In genomic region chr4:149774094-149774470, GRCm38 (mm10) we compare ENCODE assay signal across 8 mouse cellular contexts. TPM values are rescaled to one million over a fixed set of nuclear protein-coding genes. Genes with fewer than 3 reads are reported as not detected.
A peak's percentile ranks its signal among the peaks of the same experiment; 100 is the strongest.
DNase-seq lines count a peak whose midpoint lies in the region; ATAC-seq and TF ChIP-seq lines count a peak whose summit lies in the region.

Gene Slc25a33 (minus strand): TSS chr4:149774277.

- H3K27me3 ChIP-seq in forebrain, embryonic 16.5 days (replicated peaks; ENCODE audit: control insufficient read depth, insufficient read depth, low read length), result peaks cover 15% of the 10 kb centered on the region
- H3K27me3 ChIP-seq in lung, embryonic 15.5 days, result no peaks in the 10 kb centered on the region

- H3K9me3 ChIP-seq in ES-E14 (ENCODE audit: control insufficient read depth, insufficient read depth, low read depth, low read length), result no peaks in the 10 kb centered on the region
- H3K9me3 ChIP-seq in forebrain, embryonic 16.5 days (ENCODE audit: control insufficient read depth, low read length), result no peaks in the 10 kb centered on the region
- H3K9me3 ChIP-seq in lung, embryonic 15.5 days, result no peaks in the 10 kb centered on the region

- H3K27ac ChIP-seq in ES-E14 (ENCODE audit: insufficient read depth, low read depth, low read length, poor library complexity, severe bottlenecking), result no peak within 1 kb of the TSS
- peak within 1 kb of the TSS; percentile 65 for H3K27ac ChIP-seq in forebrain, embryonic 16.5 days (ENCODE audit: low read length)
- H3K27ac ChIP-seq in lung, embryonic 15.5 days, result 0 out of 2 replicates have a peak within 1 kb of the TSS, but pooled peaks have one; percentile 34

- peak; percentile 99 for ATAC-seq in forebrain, embryonic 16.5 days
- ATAC-seq in lung, embryonic 15.5 days (ENCODE audit: borderline replicate concordance, extremely low read depth, low FRiP score, low TSS enrichment), result peak; percentile 98

- WGBS in forebrain, embryonic 16.5 days, result under 1% methylated on average over 45 of the region's 51 CpGs
- WGBS in lung, embryonic 15.5 days, result 0% methylated on average over 48 of the region's 51 CpGs

- in situ Hi-C loops in ES-E14 (cut with MboI; ENCODE audit: low sequenced_read_pairs in 2 of 2, unreplicated experiment in 2 of 2), result no loop called here

- peak within 1 kb of the TSS; percentile 88 for H3K9ac ChIP-seq in ES-E14 (ENCODE audit: insufficient read depth, low read depth, low read length, poor library complexity, severe bottlenecking)
- peak within 1 kb of the TSS; percentile 84 for H3K9ac ChIP-seq in forebrain, embryonic 16.5 days (replicated peaks; ENCODE audit: low read depth, low read length)
- H3K9ac ChIP-seq in lung, embryonic 15.5 days, result peak within 1 kb of the TSS; percentile 71

- H3K36me3 ChIP-seq in ES-E14 (ENCODE audit: control insufficient read depth, insufficient read depth, low read length, poor library complexity, severe bottlenecking), result no peaks in the 10 kb centered on the region
- H3K36me3 ChIP-seq in forebrain, embryonic 16.5 days (ENCODE audit: control insufficient read depth, insufficient read depth), result no peaks in the 10 kb centered on the region
- H3K36me3 ChIP-seq in lung, embryonic 15.5 days, result no peaks in the 10 kb centered on the region

- peaks cover 0 to 9% of the 10 kb centered on the region in 2 experiments; a peak in 1 of 4 replicates for H3K4me1 ChIP-seq in ES-E14 (ENCODE audit: control insufficient read depth in 2 of 2, insufficient read depth in 2 of 2, low read length in 2 of 2, poor library complexity in 1 of 2)
- peaks cover 13% of the 10 kb centered on the region for H3K4me1 ChIP-seq in forebrain, embryonic 16.5 days (replicated peaks; ENCODE audit: control insufficient read depth, insufficient read depth, low read length)
- H3K4me1 ChIP-seq in lung, embryonic 15.5 days, result peaks cover 25% of the 10 kb centered on the region

- H3K4me2 ChIP-seq in forebrain, embryonic 16.5 days (ENCODE audit: low read length), result peak within 1 kb of the TSS; percentile 100
- H3K4me2 ChIP-seq in lung, embryonic 15.5 days, result peak within 1 kb of the TSS; percentile 100

- peak; percentile 84 for DNase-seq in ES-E14 (ENCODE audit: low read depth, low spot score)
- DNase-seq in cerebellum, adult 11-12 months, result peak; percentile 97
- DNase-seq in heart, postnatal 36 days, result peak; percentile 97
- DNase-seq in layer of hippocampus, adult 8-10 months (ENCODE audit: low spot score in 2 of 2), result peak; percentile 93 to 96
- peak; percentile 94 for DNase-seq in ovary, adult 18-20 months (ENCODE audit: low spot score)
- DNase-seq in thymus, postnatal 0 days (ENCODE audit: low spot score), result peak; percentile 87

- H3K4me3 ChIP-seq in ES-E14 (ENCODE audit: insufficient read depth in 1 of 2, low read depth in 1 of 2, low read length in 2 of 2, poor library complexity in 1 of 2, severe bottlenecking in 1 of 2), result peak within 1 kb of the TSS; percentile 86 to 89
- H3K4me3 ChIP-seq in forebrain, embryonic 16.5 days (replicated peaks; ENCODE audit: low read length), result peak within 1 kb of the TSS; percentile 87
- peak within 1 kb of the TSS; percentile 72 for H3K4me3 ChIP-seq in lung, embryonic 15.5 days

- intact Hi-C loops in heart, postnatal 36 days (cut with DNase I), result loop anchor here (2.0 kb wide), 1 partner anchor 19 kb away; no protein-coding TSS in a partner anchor

TF ChIP-seq in ES-E14, 5 proteins besides CTCF, POLR2A, EP300 and RAD21:
- 0 out of 2 replicates have a peak, but pooled peaks have one; percentile 13 for TF ChIP-seq HCFC1 (IDR thresholded peaks at IDR 0.05; ENCODE audit: borderline replicate concordance, insufficient read depth, low read length)
- no peak for TF ChIP-seq CHD2 (IDR thresholded peaks at IDR 0.05; ENCODE audit: low read depth, low read length)
TF ChIP-seq in ES-E14: peak in this region for 1.

RNA-seq across cellular contexts. Expression of gene Slc25a33, which starts in this region (rescaled TPM):
- total RNA-seq in ES-E14 (2012; rRNA removed), result 11.5 and 12.2 TPM in 2 replicates
- 22.4 and 22.7 TPM in 2 replicates for polyA plus RNA-seq in forebrain, embryonic 16.5 days (2015; fragmentation: Nextera tagmentation; extraction: Ambion mirVana)
- 10 to 100 TPM; 27.0 to 45.2 TPM for total RNA-seq in heart, postnatal 36 days (2021)
- total RNA-seq in layer of hippocampus, adult 8-10 months (2022), result 10 to 100 TPM; 29.9 to 33.1 (median 31.0) TPM
- polyA plus RNA-seq in lung, embryonic 15.5 days (2015; fragmentation: Nextera tagmentation; extraction: Ambion mirVana), result 8.5 and 8.7 TPM in 2 replicates
- 7.4 and 7.8 TPM in 2 replicates for polyA plus RNA-seq in thymus, postnatal 0 days (2015; fragmentation: Nextera tagmentation; extraction: Ambion mirVana)
